Mouse (Mus musculus) ovary, adult 10 weeks (tissue): Measurements from ENCODE around the gene Bcat2. TPM values are rescaled to one million over a fixed set of nuclear protein-coding genes. Genes with fewer than 3 reads are reported as not detected.

ENCODE experiments used
- polyA plus RNA-seq: library from polyadenylated mRNA; stranded (reverse); fragments of 350-450 nt; fragmentation: Illumina TruSeq; extraction: RNeasy Lipid Tissue Mini Kit (QIAGEN cat#74804); gene quantifications from one replicate; pipeline ENCODE4 v1.2.3, GENCODE M21; 2014

Gene Bcat2
- polyA plus RNA-seq = 2.1 TPM

GRCm38 (mm10) chr7:45570103-45570741 is at the start of gene Bcat2:
TSS of gene Bcat2 (plus strand) at chr7:45570153.

GRCm38 (mm10) chr7:45525809-45526473 is 44.0 kb upstream of the Bcat2 start, which contains the start of the genes Ppp1r15a and Plekha4:
TSS of gene Ppp1r15a (minus strand) at chr7:45526268.
TSS of gene Plekha4 (plus strand) at chr7:45526330.

GRCm38 (mm10) chr7:45554744-45555143 is 15.2 kb upstream of the Bcat2 start, which contains the start of gene Hsd17b14:
TSS of gene Hsd17b14 (plus strand) at chr7:45554893.

GRCm38 (mm10) chr7:45617042-45617695 is 47.2 kb downstream of the Bcat2 start, which contains the start of gene Fut1:
TSS of gene Fut1 (plus strand) at chr7:45617289.

GRCm38 (mm10) chr7:45621443-45621842 is 51.5 kb downstream of the Bcat2 start, which contains the start of gene Izumo1:
TSS of gene Izumo1 (plus strand) at chr7:45621811.

GRCm38 (mm10) chr7:45627261-45627660 is 57.3 kb downstream of the Bcat2 start, which contains the start of gene Rasip1:
TSS of gene Rasip1 (plus strand) at chr7:45627488.

Other genes starting within 250 kb of the Bcat2 start
- 0.46 TPM for gene Trpm4, start 236.4 kb upstream of the Bcat2 start, polyA plus RNA-seq
- gene Hrc, start 234.9 kb upstream of the Bcat2 start, polyA plus RNA-seq = 0.31 TPM
- not detected for gene Ppfia3, start 203.1 kb upstream of the Bcat2 start, polyA plus RNA-seq
- not detected for gene Lin7b, start 199.6 kb upstream of the Bcat2 start, polyA plus RNA-seq
- 78.5 TPM for gene Snrnp70, start 174.4 kb upstream of the Bcat2 start, polyA plus RNA-seq
- gene Kcna7, start 164.5 kb upstream of the Bcat2 start, polyA plus RNA-seq = not detected
- gene Ntf5, start 156.5 kb upstream of the Bcat2 start, polyA plus RNA-seq = 2.6 TPM
- gene Lhb, start 149.3 kb upstream of the Bcat2 start, polyA plus RNA-seq = not detected
- gene Gys1, start 135.3 kb upstream of the Bcat2 start, polyA plus RNA-seq = 4.5 TPM
- 2.1 TPM for gene Ruvbl2, start 132.1 kb upstream of the Bcat2 start, polyA plus RNA-seq
- gene Ftl1, start 110.3 kb upstream of the Bcat2 start, polyA plus RNA-seq = 0.88 TPM
- gene Bax, start 103.3 kb upstream of the Bcat2 start, polyA plus RNA-seq = 1.9 TPM
- gene Tulp2, start 88.3 kb upstream of the Bcat2 start, polyA plus RNA-seq = 2.3 TPM
- gene Gm45808, start 83.3 kb upstream of the Bcat2 start, polyA plus RNA-seq = not detected
- gene Dhdh, start 81.3 kb upstream of the Bcat2 start, polyA plus RNA-seq = 28.5 TPM
- 55.5 TPM for gene Nucb1, start 59.7 kb upstream of the Bcat2 start, polyA plus RNA-seq
- 2.3 TPM for gene Ppp1r15a, start 43.9 kb upstream of the Bcat2 start, polyA plus RNA-seq
- gene Plekha4, start 43.8 kb upstream of the Bcat2 start, polyA plus RNA-seq = 0.43 TPM
- not detected for gene Hsd17b14, start 15.3 kb upstream of the Bcat2 start, polyA plus RNA-seq
- gene Fgf21, start 45.3 kb downstream of the Bcat2 start, polyA plus RNA-seq = not detected
- not detected for gene Fut1, start 47.1 kb downstream of the Bcat2 start, polyA plus RNA-seq
- gene Izumo1, start 51.7 kb downstream of the Bcat2 start, polyA plus RNA-seq = not detected
- gene Rasip1, start 57.3 kb downstream of the Bcat2 start, polyA plus RNA-seq = not detected
- gene Mamstr, start 69.8 kb downstream of the Bcat2 start, polyA plus RNA-seq = 0.51 TPM
- 0.94 TPM for gene Fut2, start 96.2 kb downstream of the Bcat2 start, polyA plus RNA-seq
- not detected for gene Ntn5, start 113.9 kb downstream of the Bcat2 start, polyA plus RNA-seq
- not detected for gene Sec1, start 124.2 kb downstream of the Bcat2 start, polyA plus RNA-seq
- not detected for gene Car11, start 129.7 kb downstream of the Bcat2 start, polyA plus RNA-seq
- gene Dbp, start 134.9 kb downstream of the Bcat2 start, polyA plus RNA-seq = 10.6 TPM
- 1.6 TPM for gene Rpl18, start 145.3 kb downstream of the Bcat2 start, polyA plus RNA-seq
- gene Sphk2, start 147.8 kb downstream of the Bcat2 start, polyA plus RNA-seq = 0.40 TPM
- not detected for gene Fam83e, start 151.1 kb downstream of the Bcat2 start, polyA plus RNA-seq
- gene Spaca4, start 155.7 kb downstream of the Bcat2 start, polyA plus RNA-seq = not detected
- gene Lmtk3, start 213.6 kb downstream of the Bcat2 start, polyA plus RNA-seq = not detected
- gene Sult2b1, start 214.5 kb downstream of the Bcat2 start, polyA plus RNA-seq = not detected
- 14.9 TPM for gene Cyth2, start 244.4 kb downstream of the Bcat2 start, polyA plus RNA-seq